Mouse (Mus musculus) liver, postnatal 0 days (tissue): ENCODE data around the gene 4921517D22Rik.

ENCODE experiments used
- CTCF ChIP-seq: sonication (generic); IDR thresholded peaks from 2 replicates; pipeline ENCODE4 v1.5.1; 2016; ENCODE audit warnings: antibody characterized with exemption, low read depth
- EP300 ChIP-seq: IDR thresholded peaks from 2 replicates; pipeline ENCODE4 v1.6.1; 2016; ENCODE audit warnings: antibody characterized with exemption, low read depth, mild to moderate bottlenecking

GRCm38 (mm10) chr13:59679908-59680307, 14.0 kb downstream of the 4921517D22Rik start:
- TF ChIP-seq CTCF: no peak
- TF ChIP-seq EP300: peak; percentile 32; the same call in 1 of the 2 replicates
